In the genomic region with DNA sequence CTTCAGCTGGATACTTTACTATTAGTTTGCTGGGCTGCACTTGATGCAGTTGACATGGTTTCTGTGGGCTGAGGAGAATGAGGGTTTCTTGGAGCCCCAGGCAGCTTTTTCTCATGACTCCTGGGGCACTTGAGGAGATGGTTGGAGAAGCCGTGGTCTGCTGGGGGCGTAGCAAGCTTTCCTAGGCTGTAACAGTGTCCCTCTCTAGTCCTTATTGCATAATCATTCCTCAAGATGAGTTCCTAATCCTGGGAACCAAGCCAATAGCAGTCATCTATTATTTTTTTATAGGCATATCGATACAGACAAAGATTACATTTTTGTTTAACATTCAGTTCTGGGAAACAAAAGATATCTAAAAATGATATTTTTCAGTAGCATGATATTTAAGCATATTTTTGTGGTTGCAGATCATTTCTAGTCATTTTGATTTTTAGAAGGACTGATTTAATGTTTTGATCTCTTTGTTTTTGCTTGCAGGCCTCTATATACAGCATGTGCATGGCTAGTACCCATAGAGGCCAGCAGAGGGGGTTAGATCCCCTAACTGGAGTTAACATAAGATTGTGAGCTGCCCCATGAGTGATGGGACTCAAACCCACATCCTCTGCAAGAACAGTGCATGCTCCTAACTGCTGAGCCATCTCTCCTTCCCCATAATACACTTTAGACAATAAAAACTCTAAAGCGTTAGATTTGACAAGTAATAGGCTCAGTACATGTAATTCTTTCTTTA, we compare ENCODE assay signal across 15 mouse cellular contexts. TPM values are rescaled to one million over a fixed set of nuclear protein-coding genes. Genes with fewer than 3 reads are reported as not detected.
DNase-seq lines count a peak whose midpoint lies in the region; ATAC-seq and TF ChIP-seq lines count a peak whose summit lies in the region.
"Had no signal": no experiment of that assay in that cellular context is flagged by ENCODE, and none has a peak within 500 bp of the region (broad histone marks: within the 10 kb centered on the region; RNA-seq: fewer than 3 reads in every experiment).

No protein-coding gene starts in this region.

- H3K27me3 ChIP-seq in heart, adult 2 months (ENCODE audit: control insufficient read depth, insufficient read depth, low read length), result no peaks in the 10 kb centered on the region
- H3K27me3 ChIP-seq in heart, embryonic 11.5 days (ENCODE audit: control insufficient read depth, insufficient read depth, low read length), result no peaks in the 10 kb centered on the region
- H3K27me3 ChIP-seq in midbrain, embryonic 14.5 days (ENCODE audit: control insufficient read depth, insufficient read depth, low read length), result no peaks in the 10 kb centered on the region
- H3K27me3 ChIP-seq in midbrain, embryonic 11.5 days (ENCODE audit: control insufficient read depth, insufficient read depth, low read length), result no peaks in the 10 kb centered on the region
- H3K27me3 ChIP-seq in hindbrain, embryonic 10.5 days (ENCODE audit: insufficient read depth, poor library complexity, severe bottlenecking), result no peaks in the 10 kb centered on the region
- H3K27me3 ChIP-seq: limb, embryonic 13.5 days; neural tube, embryonic 13.5 days had no signal

- no peak for DNase-seq in heart, adult 2 months
- DNase-seq in midbrain, embryonic 14.5 days, result peak; percentile 17
- DNase-seq in midbrain, embryonic 11.5 days (ENCODE audit: low spot score, missing footprints), result no peak
- DNase-seq in adipocyte (ENCODE audit: low spot score), result peak; percentile 11
- DNase-seq in thymus, postnatal 4 days, result peak; percentile 49
- no peak for DNase-seq in hindbrain, embryonic 10.5 days (ENCODE audit: low spot score)
- DNase-seq: adrenal gland, postnatal 36 days; cerebellum, adult 11 months; gastrocnemius, postnatal 10 days; kidney, adult 18-20 months; layer of hippocampus, adult 9-11 months had no signal

- H3K4me2 ChIP-seq in heart, embryonic 11.5 days, result no peak overlapping the region
- H3K4me2 ChIP-seq in midbrain, embryonic 14.5 days (ENCODE audit: low read length), result no peak overlapping the region
- no peak overlapping the region for H3K4me2 ChIP-seq in midbrain, embryonic 11.5 days
- H3K4me2 ChIP-seq: limb, embryonic 13.5 days; neural tube, embryonic 13.5 days had no signal

- intact Hi-C loops in heart, adult 2 months (cut with DNase I), result no loop called here

- no peak overlapping the region for H3K4me3 ChIP-seq in heart, adult 2 months
- no peak overlapping the region for H3K4me3 ChIP-seq in heart, embryonic 11.5 days (ENCODE audit: low read depth, low read length)
- no peak overlapping the region for H3K4me3 ChIP-seq in midbrain, embryonic 14.5 days (replicated peaks; ENCODE audit: low read depth, low read length)
- no peak overlapping the region for H3K4me3 ChIP-seq in midbrain, embryonic 11.5 days (ENCODE audit: low read depth, low read length)
- H3K4me3 ChIP-seq in hindbrain, embryonic 10.5 days, result no peak overlapping the region
- H3K4me3 ChIP-seq: limb, embryonic 13.5 days; neural tube, embryonic 13.5 days had no signal

- ATAC-seq in heart, embryonic 11.5 days (replicated peaks; ENCODE audit: insufficient number of reproducible peaks, low FRiP score, low TSS enrichment), result no peak
- ATAC-seq in midbrain, embryonic 14.5 days (ENCODE audit: low FRiP score, low TSS enrichment), result no peak
- no peak for ATAC-seq in midbrain, embryonic 11.5 days (ENCODE audit: low FRiP score)
- no peak for ATAC-seq in megakaryocyte-erythroid progenitor cell, adult 5-6 weeks (replicated peaks; ENCODE audit: low FRiP score, low TSS enrichment, poor library complexity, severe bottlenecking)

- H3K9me3 ChIP-seq in heart, embryonic 11.5 days (replicated peaks; ENCODE audit: control insufficient read depth, low read length), result no peaks in the 10 kb centered on the region
- H3K9me3 ChIP-seq in midbrain, embryonic 14.5 days (ENCODE audit: control insufficient read depth, low read length), result no peaks in the 10 kb centered on the region
- no peaks in the 10 kb centered on the region for H3K9me3 ChIP-seq in midbrain, embryonic 11.5 days (ENCODE audit: control insufficient read depth, low read length)
- H3K9me3 ChIP-seq in hindbrain, embryonic 10.5 days, result no peaks in the 10 kb centered on the region
- H3K9me3 ChIP-seq: limb, embryonic 13.5 days; neural tube, embryonic 13.5 days had no signal

- H3K27ac ChIP-seq in heart, adult 2 months, result no peak overlapping the region
- no peak overlapping the region for H3K27ac ChIP-seq in heart, embryonic 11.5 days (ENCODE audit: low read depth, low read length)
- no peak overlapping the region for H3K27ac ChIP-seq in midbrain, embryonic 14.5 days (replicated peaks; ENCODE audit: low read depth, low read length)
- no peak overlapping the region for H3K27ac ChIP-seq in midbrain, embryonic 11.5 days (ENCODE audit: low read depth, low read length)
- H3K27ac ChIP-seq in hindbrain, embryonic 10.5 days, result no peak overlapping the region
- H3K27ac ChIP-seq: limb, embryonic 13.5 days; neural tube, embryonic 13.5 days had no signal

- H3K9ac ChIP-seq in heart, adult 2 months (ENCODE audit: low read depth, low read length), result no peak overlapping the region
- H3K9ac ChIP-seq in heart, embryonic 11.5 days (ENCODE audit: low read depth, low read length), result no peak overlapping the region
- H3K9ac ChIP-seq in midbrain, embryonic 14.5 days (replicated peaks; ENCODE audit: low read length), result no peak overlapping the region
- H3K9ac ChIP-seq in midbrain, embryonic 11.5 days (ENCODE audit: low read length), result no peak overlapping the region
- H3K9ac ChIP-seq: limb, embryonic 13.5 days; neural tube, embryonic 13.5 days had no signal

- peaks cover 4% of the 10 kb centered on the region for H3K4me1 ChIP-seq in heart, adult 2 months (ENCODE audit: control insufficient read depth, insufficient read depth, low read length)
- H3K4me1 ChIP-seq in heart, embryonic 11.5 days (ENCODE audit: control insufficient read depth, insufficient read depth, low read length), result no peaks in the 10 kb centered on the region
- no peaks in the 10 kb centered on the region for H3K4me1 ChIP-seq in midbrain, embryonic 14.5 days (ENCODE audit: control insufficient read depth, insufficient read depth, low read length)
- no peaks in the 10 kb centered on the region for H3K4me1 ChIP-seq in midbrain, embryonic 11.5 days (ENCODE audit: control insufficient read depth, insufficient read depth, low read length)
- peaks cover 2% of the 10 kb centered on the region; the same call in 1 of the 2 replicates for H3K4me1 ChIP-seq in hindbrain, embryonic 10.5 days (replicated peaks)

- H3K36me3 ChIP-seq in heart, adult 2 months (ENCODE audit: control insufficient read depth, insufficient read depth, low read length), result peaks cover 4% of the 10 kb centered on the region; the same call in 1 of the 2 replicates
- H3K36me3 ChIP-seq in heart, embryonic 11.5 days (ENCODE audit: control insufficient read depth, insufficient read depth, low read length), result peaks cover 6% of the 10 kb centered on the region
- 0 out of 2 replicates have a peak, but pooled peaks cover 2% of the 10 kb centered on the region for H3K36me3 ChIP-seq in midbrain, embryonic 14.5 days (ENCODE audit: control insufficient read depth, insufficient read depth, low read length)
- no peaks in the 10 kb centered on the region for H3K36me3 ChIP-seq in midbrain, embryonic 11.5 days (ENCODE audit: control insufficient read depth, insufficient read depth, low read length)
- H3K36me3 ChIP-seq in hindbrain, embryonic 10.5 days, result peaks cover 55% of the 10 kb centered on the region

- 81% methylated on average over 4 of the region's 4 CpGs for WGBS in heart, adult 2 months
- WGBS in heart, embryonic 11.5 days (ENCODE audit: insufficient replicate concordance), result 96% methylated on average over 4 of the region's 4 CpGs
- 89% methylated on average over 4 of the region's 4 CpGs for whole genome bisulfite sequencing in midbrain, embryonic 14.5 days
- 96% methylated on average over 4 of the region's 4 CpGs for WGBS in midbrain, embryonic 11.5 days
- 95% methylated on average over 4 of the region's 4 CpGs for WGBS in hindbrain, embryonic 10.5 days

- peaks cover 4% of the 10 kb centered on the region; the same call in 1 of the 2 replicates for H3K79me2 ChIP-seq in heart, adult 2 months (replicated peaks; ENCODE audit: control insufficient read depth, insufficient read depth, low read length)

- TF ChIP-seq EP300 in heart, adult 2 months (IDR thresholded peaks at IDR 0.05; ENCODE audit: insufficient read depth, low read depth, low read length), result no peak

- TF ChIP-seq CTCF in heart, adult 2 months (IDR thresholded peaks at IDR 0.05), result peak; percentile 45

- no peak for TF ChIP-seq POLR2A in heart, adult 2 months (IDR thresholded peaks at IDR 0.05; ENCODE audit: insufficient read depth, low read depth, low read length)

RNA-seq across cellular contexts. Expression of gene Atxn2, which starts 55.1 kb away (rescaled TPM):
- total RNA-seq in heart, adult 2 months (2021), result 100 to 1,000 TPM; 155 to 161 TPM
- polyA plus RNA-seq in heart, adult 2 months (2012; rRNA removed), result 133 and 139 TPM in 2 replicates
- 76.9 and 80.6 TPM in 2 replicates for polyA plus RNA-seq in heart, embryonic 11.5 days (2014; fragmentation: Nextera tagmentation; extraction: Ambion mirVana)
- polyA plus RNA-seq in midbrain, embryonic 14.5 days (2014; fragmentation: Nextera tagmentation; extraction: Ambion mirVana), result 85.3 and 92.2 TPM in 2 replicates
- 59.2 and 66.8 TPM in 2 replicates for polyA plus RNA-seq in midbrain, embryonic 11.5 days (2014; fragmentation: Nextera tagmentation; extraction: Ambion mirVana)
- polyA plus RNA-seq in hindbrain, embryonic 10.5 days (2016; fragmentation: Nextera tagmentation; extraction: Ambion mirVana), result 38.6 and 42.0 TPM in 2 replicates
- 117 and 144 TPM in 2 replicates for total RNA-seq in megakaryocyte-erythroid progenitor cell, adult 5-6 weeks (2014; fragmentation: Nextera tagmentation)
- 39.4 and 41.0 TPM in 2 replicates for total RNA-seq in megakaryocyte-erythroid progenitor cell, adult 5-6 weeks (2017)

Comparison
In these comparisons a context has a peak if more than half of its experiments do, and no peak if none do; other contexts are left out.
1. DNase-seq: peak in midbrain, embryonic 14.5 days (single experiment), adipocyte (single experiment) and thymus, postnatal 4 days (single experiment); none in heart, adult 2 months (0 of 2), midbrain, embryonic 11.5 days (single experiment) and hindbrain, embryonic 10.5 days (single experiment).